Mouse (Mus musculus) forebrain, embryonic 12.5 days (tissue): Measurements from ENCODE around the gene Lrmp. TPM values are rescaled to one million over a fixed set of nuclear protein-coding genes. Genes with fewer than 3 reads are reported as not detected.

Source experiments
- ATAC-seq: fragments of 200-750 bp; cut with Nextera tagmentation; 2 replicates; pipeline ENCODE4 v1.8.0; 2017; ENCODE audit warnings: moderate TSS enrichment; ENCODE audit not compliant: low FRiP score
- H3K27ac ChIP-seq: fragments of 300-500 bp; sonication (generic); 2 replicates; pipeline ENCODE4 v1.5.1; 2016; ENCODE audit warnings: mild to moderate bottlenecking
- H3K27me3 ChIP-seq: fragments of 300-500 bp; sonication (generic); 2 replicates; pipeline ENCODE4 v1.6.1; 2016; ENCODE audit warnings: mild to moderate bottlenecking
- H3K36me3 ChIP-seq: fragments of 300-500 bp; sonication (generic); replicated peaks from 2 replicates; pipeline ENCODE4 v1.6.1; 2016; ENCODE audit warnings: mild to moderate bottlenecking
- H3K4me1 ChIP-seq: fragments of 300-500 bp; sonication (generic); 2 replicates; pipeline ENCODE4 v1.6.1; 2016
- H3K4me2 ChIP-seq: fragments of 300-500 bp; sonication (generic); 2 replicates; pipeline ENCODE4 v1.6.1; 2016; ENCODE audit warnings: mild to moderate bottlenecking, moderate library complexity
- H3K4me3 ChIP-seq: fragments of 300-500 bp; sonication (generic); replicated peaks from 2 replicates; pipeline ENCODE4 v1.5.1; 2016; ENCODE audit warnings: mild to moderate bottlenecking
- H3K9ac ChIP-seq: fragments of 300-500 bp; sonication (generic); 2 replicates; pipeline ENCODE4 v1.6.1; 2016; ENCODE audit warnings: mild to moderate bottlenecking
- H3K9me3 ChIP-seq: fragments of 300-500 bp; sonication (generic); 2 replicates; pipeline ENCODE4 v1.6.1; 2016
- WGBS: fragments of 180-500 bp; shearing (Covaris S2); methylation state at CpG from one replicate; pipeline ENCODE4 v1.1.7; 2016; 5-methylcytosine and 5-hydroxymethylcytosine counted together
- polyA plus RNA-seq: library from polyadenylated mRNA; unstranded; fragments of >200 nt; fragmentation: Nextera tagmentation; extraction: Ambion mirVana; gene quantifications from 2 replicates; pipeline ENCODE4 v1.2.1, GENCODE M21; 2016

Lrmp gene
- polyA plus RNA-seq, 1 experiment from 2014 or later, result 1.0 TPM

- H3K36me3 ChIP-seq, result peaks cover 27% of the 10 kb centered on the region
- WGBS, result 93% methylated on average over 3 of the region's 3 CpGs
- H3K4me3 ChIP-seq, result no peak overlapping the region
- H3K4me1 ChIP-seq, result peaks cover 10% of the 10 kb centered on the region
- no peaks in the 10 kb centered on the region for H3K27me3 ChIP-seq
- ATAC-seq, result no peak
- H3K27ac ChIP-seq, result no peak overlapping the region
- H3K4me2 ChIP-seq, result no peak overlapping the region
- H3K9ac ChIP-seq, result no peak overlapping the region
- no peaks in the 10 kb centered on the region for H3K9me3 ChIP-seq
These were observed 100.4 kb downstream of the Lrmp start for GRCm38 (mm10) chr6:145215826-145216225.

- WGBS, result 91% methylated on average over 6 of the region's 6 CpGs
- Histone ChIP-seq H3K36me3 (peaks cover 23% of the 10 kb centered on the region), H3K27me3 (no peaks in the 10 kb centered on the region), H3K27ac (no peak overlapping the region), H3K4me3 (no peak overlapping the region), H3K4me1 (no peaks in the 10 kb centered on the region), H3K9me3 (no peaks in the 10 kb centered on the region), H3K4me2 (no peak overlapping the region), H3K9ac (no peak overlapping the region)
- ATAC-seq, result no peak
These were observed 108.8 kb downstream of the Lrmp start for GRCm38 (mm10) chr6:145224246-145224645.

Other genes starting within 250 kb of the Lrmp start
- gene Bcat1, start 39.5 kb upstream of the Lrmp start, polyA plus RNA-seq, result 98.9 and 105 TPM in 2 replicates
- gene Casc1, start 95.4 kb downstream of the Lrmp start, polyA plus RNA-seq, result 0.82 and 0.89 TPM in 2 replicates
- 33.8 and 34.0 TPM in 2 replicates for gene Etfrf1, start 95.5 kb downstream of the Lrmp start, polyA plus RNA-seq
- 134 and 139 TPM in 2 replicates for gene Kras, start 134.6 kb downstream of the Lrmp start, polyA plus RNA-seq